Mouse (Mus musculus) lung, embryonic 14.5 days (tissue): ENCODE results near the gene Hsd11b2. TPM values are rescaled to one million over a fixed set of nuclear protein-coding genes. Genes with fewer than 3 reads are reported as not detected.
A peak's percentile ranks its signal among the peaks of the same experiment; 100 is the strongest.

Experiments used
- ATAC-seq: fragments of 200-750 bp; cut with Nextera tagmentation; 2 replicates; pipeline ENCODE4 v1.8.0; 2017; ENCODE audit warnings: mild to moderate bottlenecking, moderate TSS enrichment, moderate library complexity; ENCODE audit not compliant: insufficient read depth
- DNase-seq: peaks from one replicate; pipeline ENCODE4 v3.0.0-alpha.2; 2015
- H3K27ac ChIP-seq: fragments of 300-500 bp; sonication (generic); 2 replicates; pipeline ENCODE4 v1.5.1; 2014; ENCODE audit warnings: low read depth, mild to moderate bottlenecking, moderate library complexity
- H3K27me3 ChIP-seq: fragments of 300-500 bp; sonication (generic); 2 replicates; pipeline ENCODE4 v1.6.1; 2014; ENCODE audit warnings: low read length, control low read depth; ENCODE audit not compliant: insufficient read depth
- H3K36me3 ChIP-seq: fragments of 300-500 bp; sonication (generic); 2 replicates; pipeline ENCODE4 v1.6.1; 2014; ENCODE audit warnings: control low read depth; ENCODE audit not compliant: insufficient read depth
- H3K4me1 ChIP-seq: fragments of 300-500 bp; sonication (generic); 2 replicates; pipeline ENCODE4 v1.6.1; 2014; ENCODE audit warnings: antibody characterized with exemption, control low read depth; ENCODE audit not compliant: insufficient read depth
- H3K4me2 ChIP-seq: fragments of 300-500 bp; sonication (generic); 2 replicates; pipeline ENCODE4 v1.6.1; 2014; ENCODE audit warnings: mild to moderate bottlenecking
- H3K4me3 ChIP-seq: fragments of 300-500 bp; sonication (generic); 2 replicates; pipeline ENCODE4 v1.5.1; 2014; ENCODE audit warnings: low read depth, low read length
- H3K9ac ChIP-seq: fragments of 300-500 bp; sonication (generic); 2 replicates; pipeline ENCODE4 v1.6.1; 2014
- H3K9me3 ChIP-seq: fragments of 300-500 bp; sonication (generic); 2 replicates; pipeline ENCODE4 v1.6.1; 2016; ENCODE audit warnings: low read depth, low read length, control low read depth
- CTCF ChIP-seq: IDR thresholded peaks from 2 replicates; pipeline ENCODE4 v1.5.1; 2016; ENCODE audit warnings: antibody characterized with exemption, low read depth
- WGBS: fragments of 180-500 bp; shearing (Covaris S2); extraction: QIAGEN DNeasy Blood & Tissue Kit; methylation state at CpG from one replicate; pipeline ENCODE4 v1.1.7; 2014; 5-methylcytosine and 5-hydroxymethylcytosine counted together
- polyA plus RNA-seq: library from polyadenylated mRNA; unstranded; fragments of >200 nt; fragmentation: Nextera tagmentation; extraction: Ambion mirVana; gene quantifications from 2 replicates; pipeline ENCODE4 v1.2.1, GENCODE M21; 2014

The Hsd11b2 gene
- polyA plus RNA-seq, 1 experiment from 2014 or later = 5.9 TPM

- DNase-seq = peak; percentile 64
These were observed 41.7 kb upstream of the Hsd11b2 start for GRCm38 (mm10) chr8:105476628-105477413.

DNA sequence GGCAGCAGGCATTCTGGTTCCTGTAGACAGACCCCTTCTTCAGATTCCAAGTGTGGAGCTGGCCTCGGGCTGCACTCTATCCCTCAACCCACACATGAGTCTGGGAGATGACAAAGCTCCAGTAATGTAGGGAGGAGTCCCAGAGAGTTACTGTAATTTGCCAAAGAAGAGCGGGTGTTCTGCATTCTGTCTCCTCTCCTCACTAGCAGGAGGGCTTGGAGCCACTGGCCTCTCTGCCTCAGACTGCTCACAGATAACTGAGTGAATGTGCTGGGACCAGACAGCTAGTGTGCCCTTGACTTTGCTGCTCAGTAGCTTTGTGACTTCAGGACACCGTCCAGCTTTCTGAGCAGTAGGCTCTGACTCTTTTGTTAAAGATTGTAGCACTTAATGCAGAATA lies 40.8 kb upstream of the Hsd11b2 start:
- no peak overlapping the region for H3K9ac ChIP-seq
- WGBS = 79% methylated on average over 3 of the region's 3 CpGs

More at GRCm38 (mm10) chr8:105476628-105477413, 41.7 kb upstream of the Hsd11b2 start:
- ATAC-seq = no peak
- H3K4me2 ChIP-seq = no peak overlapping the region
- WGBS = 39% methylated on average over 25 of the region's 25 CpGs
- no peak overlapping the region for H3K9ac ChIP-seq
- peaks cover 18% of the 10 kb centered on the region for H3K4me1 ChIP-seq
- TF ChIP-seq CTCF = peak; percentile 93
- no peak overlapping the region for H3K4me3 ChIP-seq
- no peak overlapping the region for H3K27ac ChIP-seq
- H3K9me3 ChIP-seq = no peaks in the 10 kb centered on the region
- peaks cover 42% of the 10 kb centered on the region for H3K36me3 ChIP-seq
- 0 out of 2 replicates have a peak, but pooled peaks cover 6% of the 10 kb centered on the region for H3K27me3 ChIP-seq

GRCm38 (mm10) chr8:105481013-105481412 lies 37.5 kb upstream of the Hsd11b2 start:
- Histone ChIP-seq H3K4me1 (no peaks in the 10 kb centered on the region), H3K27me3 (no peaks in the 10 kb centered on the region), H3K36me3 (peaks cover 33% of the 10 kb centered on the region), H3K27ac (peak overlapping the region; percentile 67), H3K9me3 (no peaks in the 10 kb centered on the region), H3K4me3 (no peak overlapping the region), H3K4me2 (no peak overlapping the region), H3K9ac (no peak overlapping the region; the same call in 1 of the 2 replicates)
- DNase-seq (peak; percentile 51), ATAC-seq (peak; percentile 16; the same call in 1 of the 2 replicates)
- WGBS = 19% methylated on average over 2 of the region's 2 CpGs
- TF ChIP-seq CTCF = no peak

More for the DNA sequence above, 40.8 kb upstream of the Hsd11b2 start:
- H3K4me3 ChIP-seq = no peak overlapping the region
- no peak overlapping the region for H3K4me2 ChIP-seq
- peaks cover 18% of the 10 kb centered on the region for H3K4me1 ChIP-seq
- no peak for ATAC-seq
- H3K9me3 ChIP-seq = no peaks in the 10 kb centered on the region
- TF ChIP-seq CTCF = no peak
- no peak for DNase-seq
- 0 out of 2 replicates have a peak, but pooled peaks cover 6% of the 10 kb centered on the region for H3K27me3 ChIP-seq
- no peak overlapping the region for H3K27ac ChIP-seq
- H3K36me3 ChIP-seq = peaks cover 44% of the 10 kb centered on the region

GRCm38 (mm10) chr8:105481453-105481852 lies 37.1 kb upstream of the Hsd11b2 start:
- no peaks in the 10 kb centered on the region for H3K4me1 ChIP-seq
- no peaks in the 10 kb centered on the region for H3K9me3 ChIP-seq
- TF ChIP-seq CTCF = peak; percentile 70
- no peak overlapping the region for H3K4me3 ChIP-seq
- no peak for ATAC-seq
- no peak overlapping the region for H3K4me2 ChIP-seq
- H3K27ac ChIP-seq = peak overlapping the region; percentile 67
- 70% methylated on average over 6 of the region's 6 CpGs for whole genome bisulfite sequencing
- DNase-seq = peak; percentile 69
- no peaks in the 10 kb centered on the region for H3K27me3 ChIP-seq
- no peak overlapping the region for H3K9ac ChIP-seq
- peaks cover 29% of the 10 kb centered on the region for H3K36me3 ChIP-seq

DNA sequence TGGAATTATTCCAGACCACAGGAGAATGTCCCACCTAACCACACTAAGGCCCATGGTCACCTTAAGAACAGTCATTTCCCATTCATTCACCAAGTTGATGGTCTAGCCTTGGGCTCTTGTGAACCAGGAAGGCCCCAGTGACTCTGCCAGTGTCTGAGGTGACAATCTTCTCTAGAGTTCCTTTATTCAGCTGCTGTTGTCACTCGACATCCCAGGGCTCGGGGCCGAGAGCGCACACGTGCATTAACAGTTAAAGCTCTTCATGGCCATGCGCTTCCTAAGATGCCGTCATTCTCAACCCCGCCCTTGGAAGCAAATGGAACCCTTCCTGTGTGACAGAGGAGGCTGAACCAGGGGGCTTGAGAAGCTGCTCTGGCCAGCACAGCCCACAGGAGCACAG lies 36.4 kb upstream of the Hsd11b2 start:
- Histone ChIP-seq H3K9ac (no peak overlapping the region), H3K27me3 (no peaks in the 10 kb centered on the region), H3K4me1 (no peaks in the 10 kb centered on the region), H3K4me3 (no peak overlapping the region), H3K36me3 (peaks cover 26% of the 10 kb centered on the region), H3K9me3 (no peaks in the 10 kb centered on the region), H3K4me2 (no peak overlapping the region), H3K27ac (no peak overlapping the region)
- ATAC-seq (no peak), DNase-seq (no peak)
- 69% methylated on average over 8 of the region's 8 CpGs for WGBS
- TF ChIP-seq CTCF = no peak

GRCm38 (mm10) chr8:105483212-105484029 lies 35.1 kb upstream of the Hsd11b2 start:
- Histone ChIP-seq H3K4me3 (no peak overlapping the region), H3K27ac (no peak overlapping the region), H3K4me1 (no peaks in the 10 kb centered on the region), H3K9ac (peak overlapping the region; percentile 6; the same call in 1 of the 2 replicates), H3K4me2 (no peak overlapping the region), H3K36me3 (peaks cover 21% of the 10 kb centered on the region), H3K27me3 (no peaks in the 10 kb centered on the region), H3K9me3 (no peaks in the 10 kb centered on the region)
- ATAC-seq (peak; percentile 35), DNase-seq (peak; percentile 72)
- TF ChIP-seq CTCF = peak; percentile 75
- 39% methylated on average over 14 of the region's 14 CpGs for WGBS

DNA sequence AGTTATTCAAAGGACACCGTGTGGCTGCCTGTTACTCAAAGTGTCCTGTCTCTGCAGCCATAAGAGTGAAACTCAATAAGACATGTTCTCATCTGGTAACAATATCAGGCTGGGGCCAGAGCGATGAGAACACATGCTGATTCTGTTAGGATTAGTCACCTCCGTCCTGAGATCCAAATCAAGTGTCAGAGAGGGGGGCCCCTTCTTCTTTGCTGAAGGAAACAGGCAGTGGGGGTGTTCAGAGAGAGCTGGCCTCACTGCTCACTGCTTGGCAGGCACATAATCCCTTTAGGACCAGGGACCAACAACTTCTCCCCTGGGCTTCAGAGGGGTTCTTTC lies 34.6 kb upstream of the Hsd11b2 start:
- DNase-seq = no peak
- no peaks in the 10 kb centered on the region for H3K9me3 ChIP-seq
- H3K27ac ChIP-seq = no peak overlapping the region
- peaks cover 16% of the 10 kb centered on the region for H3K36me3 ChIP-seq
- H3K4me3 ChIP-seq = no peak overlapping the region
- no peak for TF ChIP-seq CTCF
- no peak for ATAC-seq
- no peak overlapping the region; the same call in 1 of the 2 replicates for H3K9ac ChIP-seq
- 64% methylated on average over 3 of the region's 3 CpGs for WGBS
- no peaks in the 10 kb centered on the region for H3K27me3 ChIP-seq
- no peaks in the 10 kb centered on the region for H3K4me1 ChIP-seq
- H3K4me2 ChIP-seq = no peak overlapping the region
